Mouse (Mus musculus) left cerebral cortex, adult 2 months (tissue): ENCODE measurements around the gene Paxip1. TPM values are rescaled to one million over a fixed set of nuclear protein-coding genes. Genes with fewer than 3 reads are reported as not detected.

Experiments
- DNase-seq, 2 experiments: peaks; one replicate each; pipeline ENCODE4 v3.0.0; 2021 to 2022; ENCODE audit warnings: low spot score in 2 of 2, mixed read lengths in 1 of 2; ENCODE audit errors: extremely low spot score in 1 of 2
- H3K27ac ChIP-seq: fragments of 200-600 bp; 2 replicates; pipeline ENCODE4 v1.8.1; 2022
- H3K4me3 ChIP-seq: fragments of 200-600 bp; 2 replicates; pipeline ENCODE4 v1.8.1; 2022
- CTCF ChIP-seq: fragments of 200-600 bp; IDR thresholded peaks from 2 replicates; pipeline ENCODE4 v1.8.1; 2022; ENCODE audit warnings: antibody characterized with exemption, mild to moderate bottlenecking, moderate library complexity
- intact Hi-C: fragments of 180-260 bp; cut with DNase I; formaldehyde crosslinking; loops from one replicate; pipeline ENCODE4 v1.15.1; 2025
- total RNA-seq, 2 experiments: library from RNA; stranded (reverse); gene quantifications; 2 replicates each; pipeline ENCODE4 v1.2.3; 2021

The Paxip1 gene
- total RNA-seq, 2 experiments from 2014 or later, result 48.9 to 50.6 TPM

GRCm38 (mm10) chr5:27790086-27790909 lies 1.2 kb downstream of the Paxip1 start:
- H3K4me3 ChIP-seq, result peak overlapping the region; percentile 56
- H3K27ac ChIP-seq, result peak overlapping the region; percentile 100; the same call in 1 of the 2 replicates
- intact Hi-C loops, result loop anchor here (2.0 kb wide), 1 partner anchor 283 kb away; no protein-coding TSS in a partner anchor
- TF ChIP-seq CTCF, result no peak
- DNase-seq, result no peak

GRCm38 (mm10) chr5:27789586-27789985 lies 1.9 kb downstream of the Paxip1 start:
- no peak overlapping the region for H3K27ac ChIP-seq
- DNase-seq, result no peak
- intact Hi-C loops, result no loop called here
- no peak overlapping the region for H3K4me3 ChIP-seq
- TF ChIP-seq CTCF, result no peak

- intact Hi-C loops, result no loop called here
- H3K27ac ChIP-seq, result no peak overlapping the region
- no peak for DNase-seq
- no peak overlapping the region for H3K4me3 ChIP-seq
- TF ChIP-seq CTCF, result no peak
Observed at GRCm38 (mm10) chr5:27783381-27783780, 8.1 kb downstream of the Paxip1 start.

GRCm38 (mm10) chr5:27767948-27768347 lies 23.5 kb downstream of the Paxip1 start:
- H3K4me3 ChIP-seq, result no peak overlapping the region
- no peak overlapping the region for H3K27ac ChIP-seq
- DNase-seq, result no peak
- intact Hi-C loops, result no loop called here
- no peak for TF ChIP-seq CTCF

- Histone ChIP-seq H3K27ac (no peak overlapping the region), H3K4me3 (no peak overlapping the region)
- TF ChIP-seq CTCF, result no peak
- intact Hi-C loops, result no loop called here
- no peak for DNase-seq
Observed at GRCm38 (mm10) chr5:27765780-27766179, 25.7 kb downstream of the Paxip1 start.

GRCm38 (mm10) chr5:27744944-27745343 lies 46.5 kb downstream of the Paxip1 start:
- intact Hi-C loops, result no loop called here
- H3K27ac ChIP-seq, result no peak overlapping the region
- no peak for TF ChIP-seq CTCF
- no peak overlapping the region for H3K4me3 ChIP-seq
- DNase-seq, result no peak

GRCm38 (mm10) chr5:27739216-27739615 lies 52.3 kb downstream of the Paxip1 start:
- H3K4me3 ChIP-seq, result no peak overlapping the region
- intact Hi-C loops, result no loop called here
- TF ChIP-seq CTCF, result no peak
- H3K27ac ChIP-seq, result no peak overlapping the region
- DNase-seq, result no peak

GRCm38 (mm10) chr5:27737168-27737567 lies 54.3 kb downstream of the Paxip1 start:
- intact Hi-C loops, result no loop called here
- TF ChIP-seq CTCF, result peak; percentile 47
- H3K4me3 ChIP-seq, result no peak overlapping the region
- no peak overlapping the region for H3K27ac ChIP-seq
- DNase-seq, result peak in 1 of 2 experiments; percentile 39

GRCm38 (mm10) chr5:27732288-27732868 lies 59.1 kb downstream of the Paxip1 start:
- no peak for DNase-seq
- H3K27ac ChIP-seq, result peak overlapping the region; percentile 76
- no peak for TF ChIP-seq CTCF
- H3K4me3 ChIP-seq, result no peak overlapping the region
- intact Hi-C loops, result no loop called here

- intact Hi-C loops, result loop anchor here (2.0 kb wide), 1 partner anchor 55 kb away; no protein-coding TSS in a partner anchor
- H3K27ac ChIP-seq, result peak overlapping the region; percentile 76
- no peak for DNase-seq
- TF ChIP-seq CTCF, result no peak
- no peak overlapping the region for H3K4me3 ChIP-seq
Observed at GRCm38 (mm10) chr5:27731392-27731791, 60.1 kb downstream of the Paxip1 start.

- intact Hi-C loops, result loop anchor here (2.0 kb wide), 1 partner anchor 54 kb away; no protein-coding TSS in a partner anchor
- H3K4me3 ChIP-seq, result no peak overlapping the region
- DNase-seq, result peak in 1 of 2 experiments; percentile 45
- TF ChIP-seq CTCF, result no peak
- H3K27ac ChIP-seq, result peak overlapping the region; percentile 76
Observed at GRCm38 (mm10) chr5:27730666-27731065, 60.8 kb downstream of the Paxip1 start.

GRCm38 (mm10) chr5:27724460-27724859 lies 67.0 kb downstream of the Paxip1 start:
- TF ChIP-seq CTCF, result peak; percentile 64
- DNase-seq, result no peak
- intact Hi-C loops, result no loop called here
- H3K4me3 ChIP-seq, result no peak overlapping the region
- no peak overlapping the region for H3K27ac ChIP-seq
